Mouse (Mus musculus): ENCODE results near the gene Taok2.
"Not testable (repeated sequence)": the region's sequence is repeated elsewhere in the genome, so short reads cannot be mapped to it uniquely, and the experiment has no call there.

GRCm38 (mm10) chr7:126918356-126918755 lies 33.9 kb upstream of the Taok2 start:
- not testable (repeated sequence) for TF ChIP-seq CTCF, EP300 (IDR thresholded peaks at IDR 0.05; ENCODE audit: low read depth)
